Mouse (Mus musculus): ENCODE measurements at regions not wholly inside any gene's neighbourhood (a gene's known extent, or its start where the extent isn't known, plus 50 kb on each side); places are given as distances from the start of the nearest gene placed in this dataset.

DNA sequence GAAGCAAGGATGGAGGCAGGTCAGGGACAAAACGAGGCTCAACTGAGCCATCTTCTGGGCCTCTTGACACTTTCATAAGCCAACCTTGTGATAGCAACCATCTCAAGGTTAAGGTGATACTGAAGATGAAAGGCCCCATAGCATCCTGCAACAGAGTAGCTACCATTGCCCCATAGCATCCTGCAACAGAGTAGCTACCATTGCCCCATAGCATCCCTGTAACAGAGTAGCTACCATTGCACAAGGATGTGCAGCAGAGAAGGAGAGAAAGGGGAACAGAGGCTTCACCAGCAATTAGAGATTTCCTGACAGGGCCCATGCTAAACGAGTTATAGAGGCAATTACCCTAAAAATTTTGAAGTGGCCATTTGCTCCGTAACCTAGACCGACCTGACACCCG, 163.2 kb downstream of the Lmo4 start:
- no peaks in the 10 kb centered on the region for H3K27me3 ChIP-seq (ENCODE audit: control insufficient read depth, insufficient read depth, low read length)
- H3K4me3 ChIP-seq (ENCODE audit: low read depth, low read length), result no peak overlapping the region

GRCm38 (mm10) chr3:144039498-144039897, 165.5 kb downstream of the Lmo4 start:
- no peak overlapping the region for H3K27ac ChIP-seq (ENCODE audit: insufficient read depth, low read depth, low read length)
- TF ChIP-seq POLR2A (IDR thresholded peaks at IDR 0.05; ENCODE audit: low read depth, low read length) (no peak), CTCF (IDR thresholded peaks at IDR 0.05; ENCODE audit: extremely low read depth, insufficient read length, insufficient replicate concordance, low read depth, low read length) (no peak)
- no peak overlapping the region for H3K4me3 ChIP-seq (ENCODE audit: low read depth, low read length)
- H3K36me3 ChIP-seq (ENCODE audit: control insufficient read depth, insufficient read depth, low read length), result no peaks in the 10 kb centered on the region
- H3K4me1 ChIP-seq (ENCODE audit: control insufficient read depth, insufficient read depth, insufficient read length, low read length), result no peaks in the 10 kb centered on the region
- WGBS, result 91% methylated on average over 3 of the region's 3 CpGs
- no peaks in the 10 kb centered on the region for H3K27me3 ChIP-seq (ENCODE audit: control insufficient read depth, insufficient read depth, low read length)

More for the DNA sequence above, 163.2 kb downstream of the Lmo4 start:
- Histone ChIP-seq H3K4me1 (ENCODE audit: control insufficient read depth, insufficient read depth, insufficient read length, low read length) (no peaks in the 10 kb centered on the region), H3K36me3 (ENCODE audit: control insufficient read depth, insufficient read depth, low read length) (no peaks in the 10 kb centered on the region), H3K27ac (ENCODE audit: insufficient read depth, low read depth, low read length) (no peak overlapping the region)
- WGBS, result 78% methylated on average over 5 of the region's 5 CpGs
- no peak for TF ChIP-seq CTCF (IDR thresholded peaks at IDR 0.05; ENCODE audit: extremely low read depth, insufficient read length, insufficient replicate concordance, low read depth, low read length)
- TF ChIP-seq POLR2A (IDR thresholded peaks at IDR 0.05; ENCODE audit: low read depth, low read length), result no peak

GRCm38 (mm10) chr3:144029611-144030010, 175.4 kb downstream of the Lmo4 start:
- H3K27ac ChIP-seq (ENCODE audit: insufficient read depth, low read depth, low read length), result no peak overlapping the region
- no peak overlapping the region for H3K4me3 ChIP-seq (ENCODE audit: low read depth, low read length)
- TF ChIP-seq POLR2A (IDR thresholded peaks at IDR 0.05; ENCODE audit: low read depth, low read length) (no peak), CTCF (IDR thresholded peaks at IDR 0.05; ENCODE audit: extremely low read depth, insufficient read length, insufficient replicate concordance, low read depth, low read length) (no peak)
- WGBS, result 88% methylated on average over 1 of the region's 1 CpGs
- H3K27me3 ChIP-seq (ENCODE audit: control insufficient read depth, insufficient read depth, low read length), result no peaks in the 10 kb centered on the region
- no peaks in the 10 kb centered on the region for H3K36me3 ChIP-seq (ENCODE audit: control insufficient read depth, insufficient read depth, low read length)
- no peaks in the 10 kb centered on the region for H3K4me1 ChIP-seq (ENCODE audit: control insufficient read depth, insufficient read depth, insufficient read length, low read length)

GRCm38 (mm10) chr3:144029121-144029520, 175.9 kb downstream of the Lmo4 start:
- Histone ChIP-seq H3K27me3 (ENCODE audit: control insufficient read depth, insufficient read depth, low read length) (no peaks in the 10 kb centered on the region), H3K36me3 (ENCODE audit: control insufficient read depth, insufficient read depth, low read length) (no peaks in the 10 kb centered on the region), H3K4me1 (ENCODE audit: control insufficient read depth, insufficient read depth, insufficient read length, low read length) (no peaks in the 10 kb centered on the region), H3K27ac (ENCODE audit: insufficient read depth, low read depth, low read length) (no peak overlapping the region), H3K4me3 (ENCODE audit: low read depth, low read length) (no peak overlapping the region)
- 69% methylated on average over 3 of the region's 3 CpGs for WGBS
- TF ChIP-seq CTCF (IDR thresholded peaks at IDR 0.05; ENCODE audit: extremely low read depth, insufficient read length, insufficient replicate concordance, low read depth, low read length) (no peak), POLR2A (IDR thresholded peaks at IDR 0.05; ENCODE audit: low read depth, low read length) (no peak)

DNA sequence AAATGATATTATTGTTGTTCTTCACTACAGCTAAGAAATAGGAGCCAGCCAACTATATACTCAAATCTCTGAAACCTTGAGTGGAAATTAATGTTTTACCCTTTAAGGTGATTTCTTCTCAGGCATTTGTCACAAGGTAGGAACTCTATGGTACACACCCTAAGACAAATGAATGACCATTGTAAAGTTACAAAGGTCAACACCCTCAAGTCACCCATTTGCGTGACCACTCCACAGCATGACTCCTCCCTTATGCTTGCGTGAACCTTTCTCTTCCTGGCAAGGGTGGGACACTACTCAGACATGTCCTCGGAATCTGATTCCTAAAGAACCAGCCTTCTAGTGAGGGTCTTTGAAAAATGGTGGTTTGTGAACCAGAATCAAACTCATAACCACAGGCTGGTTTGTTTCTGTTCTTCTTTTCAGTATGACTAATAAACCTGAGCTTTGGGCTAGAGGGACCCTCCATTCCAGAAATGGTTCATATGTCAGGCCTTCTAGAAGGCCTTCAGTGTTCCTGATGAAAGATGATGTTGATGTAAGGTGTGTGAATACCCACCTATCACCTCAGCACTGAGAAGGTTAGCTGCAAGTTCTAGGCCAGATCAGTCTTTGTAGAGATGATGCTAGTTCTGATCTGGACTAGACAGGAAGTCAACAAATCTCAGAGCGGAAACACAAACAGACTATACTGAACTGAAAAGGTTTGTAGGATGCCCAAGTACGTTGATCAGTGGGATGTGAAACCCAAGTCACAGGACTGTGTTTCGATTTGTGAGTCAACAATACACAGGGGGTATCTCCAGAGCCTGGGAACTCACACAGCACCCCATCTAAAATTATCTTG, 177.7 kb downstream of the Lmo4 start:
- TF ChIP-seq CTCF (IDR thresholded peaks at IDR 0.05; ENCODE audit: extremely low read depth, insufficient read length, insufficient replicate concordance, low read depth, low read length) (no peak), POLR2A (IDR thresholded peaks at IDR 0.05; ENCODE audit: low read depth, low read length) (no peak)
- no peaks in the 10 kb centered on the region for H3K27me3 ChIP-seq (ENCODE audit: control insufficient read depth, insufficient read depth, low read length)
- H3K36me3 ChIP-seq (ENCODE audit: control insufficient read depth, insufficient read depth, low read length), result no peaks in the 10 kb centered on the region
- no peak overlapping the region for H3K4me3 ChIP-seq (ENCODE audit: low read depth, low read length)
- no peaks in the 10 kb centered on the region for H3K4me1 ChIP-seq (ENCODE audit: control insufficient read depth, insufficient read depth, insufficient read length, low read length)
- WGBS, result 72% methylated on average over 6 of the region's 6 CpGs
- H3K27ac ChIP-seq (ENCODE audit: insufficient read depth, low read depth, low read length), result no peak overlapping the region

GRCm38 (mm10) chr3:144025451-144026125, 179.4 kb downstream of the Lmo4 start:
- Histone ChIP-seq H3K27me3 (ENCODE audit: control insufficient read depth, insufficient read depth, low read length) (no peaks in the 10 kb centered on the region), H3K4me3 (ENCODE audit: low read depth, low read length) (no peak overlapping the region), H3K27ac (ENCODE audit: insufficient read depth, low read depth, low read length) (no peak overlapping the region), H3K4me1 (ENCODE audit: control insufficient read depth, insufficient read depth, insufficient read length, low read length) (no peaks in the 10 kb centered on the region), H3K36me3 (ENCODE audit: control insufficient read depth, insufficient read depth, low read length) (no peaks in the 10 kb centered on the region)
- TF ChIP-seq CTCF (IDR thresholded peaks at IDR 0.05; ENCODE audit: extremely low read depth, insufficient read length, insufficient replicate concordance, low read depth, low read length) (no peak), POLR2A (IDR thresholded peaks at IDR 0.05; ENCODE audit: low read depth, low read length) (no peak)
- 74% methylated on average over 14 of the region's 14 CpGs for WGBS

GRCm38 (mm10) chr3:144024216-144024615, 180.8 kb downstream of the Lmo4 start:
- Histone ChIP-seq H3K36me3 (ENCODE audit: control insufficient read depth, insufficient read depth, low read length) (no peaks in the 10 kb centered on the region), H3K4me1 (ENCODE audit: control insufficient read depth, insufficient read depth, insufficient read length, low read length) (no peaks in the 10 kb centered on the region), H3K4me3 (ENCODE audit: low read depth, low read length) (no peak overlapping the region), H3K27me3 (ENCODE audit: control insufficient read depth, insufficient read depth, low read length) (no peaks in the 10 kb centered on the region), H3K27ac (ENCODE audit: insufficient read depth, low read depth, low read length) (no peak overlapping the region)
- WGBS, result 76% methylated on average over 5 of the region's 5 CpGs
- no peak for TF ChIP-seq CTCF (IDR thresholded peaks at IDR 0.05; ENCODE audit: extremely low read depth, insufficient read length, insufficient replicate concordance, low read depth, low read length)
- no peak for TF ChIP-seq POLR2A (IDR thresholded peaks at IDR 0.05; ENCODE audit: low read depth, low read length)

Measured in small intestine, adult 2 months (tissue).